Mouse (Mus musculus) spleen, postnatal 14 days (tissue): ENCODE data around the gene Gm43302.
"Not testable (repeated sequence)": the region's sequence is repeated elsewhere in the genome, so short reads cannot be mapped to it uniquely, and the experiment has no call there.

Experiments
- DNase-seq, 2 experiments: peaks; one replicate each; pipeline ENCODE4 v3.0.0; 2021 to 2022; ENCODE audit warnings: low spot score in 2 of 2

Gene Gm43302

DNA sequence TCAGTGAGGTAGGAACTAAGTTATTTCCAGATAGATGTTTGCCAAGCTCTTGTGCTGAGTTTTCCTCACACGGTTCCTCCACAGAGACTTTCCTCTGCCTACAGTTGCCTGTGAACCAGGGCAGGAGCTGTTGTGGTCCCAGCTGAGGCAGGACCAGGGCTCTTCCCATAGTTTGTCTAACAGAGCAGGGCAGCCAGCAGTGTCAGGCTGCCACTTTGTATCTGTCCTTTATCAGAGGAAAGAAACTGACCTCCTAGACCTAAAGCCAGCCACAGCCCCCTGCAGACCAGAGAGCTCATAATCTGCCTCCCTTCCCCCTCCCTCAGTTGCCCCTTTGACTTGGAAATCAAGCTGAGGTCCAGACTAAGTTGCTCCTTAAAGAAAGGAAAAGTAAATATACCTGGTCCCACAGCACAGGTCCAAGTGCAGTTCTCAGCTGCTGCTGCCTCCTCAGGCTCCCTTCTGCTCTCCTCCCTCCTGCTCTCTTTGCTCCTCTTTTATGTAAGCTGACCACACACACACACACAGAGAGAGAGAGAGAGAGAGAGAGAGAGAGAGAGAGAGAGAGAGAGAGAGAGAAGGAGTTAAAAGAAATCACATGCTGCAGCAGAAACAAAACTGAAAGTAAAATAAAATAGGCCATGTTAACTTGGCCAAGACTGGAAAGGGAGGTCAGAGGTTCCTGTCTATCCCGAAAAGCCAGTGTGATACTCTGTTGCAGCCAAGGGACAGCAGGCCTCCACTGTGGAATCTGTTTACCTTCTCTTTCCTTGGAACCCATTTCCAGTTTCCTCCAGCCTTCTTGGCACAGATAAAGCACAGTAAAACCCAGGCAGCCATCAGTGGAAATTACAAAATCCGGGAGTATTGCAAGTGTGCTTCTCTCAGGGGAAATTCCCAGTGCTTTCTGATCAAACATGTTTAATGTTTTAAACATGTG, at the start of gene Gm43302, which contains the start of gene Gbp6:
TSS of gene Gm43302 (minus strand) at position 470 of the 940 bp plus-strand sequence.
TSS of gene Gbp6 (minus strand) at position 473 of the 940 bp plus-strand sequence.
- not testable (repeated sequence) for DNase-seq

DNA sequence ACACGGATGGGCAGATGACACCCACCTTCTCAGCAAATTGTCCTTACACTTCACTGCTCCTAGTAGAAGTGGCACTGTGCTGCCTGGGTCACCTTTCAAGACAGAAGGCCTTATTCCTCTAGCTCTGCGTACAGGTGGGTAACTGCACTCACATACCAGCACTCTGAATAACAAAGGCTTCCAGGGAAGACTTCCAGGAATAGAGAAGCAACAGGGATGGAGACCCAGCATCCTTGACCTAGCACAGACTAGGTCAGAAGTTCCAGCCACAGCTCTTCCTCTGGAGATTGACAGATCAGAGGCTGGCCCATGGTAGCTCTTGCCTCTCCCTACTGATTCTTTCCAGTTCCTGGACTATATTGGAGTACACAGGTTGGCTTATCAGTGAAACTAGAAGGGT, 47.8 kb upstream of the Gm43302 start:
- DNase-seq: no peak

DNA sequence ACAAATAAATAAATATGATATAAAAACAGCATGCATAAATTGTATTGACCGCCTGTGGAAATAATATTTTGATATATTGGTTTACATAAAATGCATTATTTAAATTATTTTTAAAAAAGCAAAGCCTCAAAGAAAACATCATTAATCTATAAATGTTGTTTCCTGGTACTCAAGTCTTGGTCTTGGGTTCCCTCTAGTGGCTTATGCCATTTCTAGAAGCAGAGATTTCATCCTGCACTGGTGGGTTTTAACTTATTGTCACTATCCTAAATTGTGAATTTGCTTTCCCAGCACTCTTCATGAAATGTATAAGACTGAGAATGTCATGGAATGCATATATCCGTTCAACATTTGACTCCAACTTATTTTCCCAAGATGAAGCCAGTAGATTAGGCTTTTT, 29.0 kb upstream of the Gm43302 start:
- no peak for DNase-seq

DNA sequence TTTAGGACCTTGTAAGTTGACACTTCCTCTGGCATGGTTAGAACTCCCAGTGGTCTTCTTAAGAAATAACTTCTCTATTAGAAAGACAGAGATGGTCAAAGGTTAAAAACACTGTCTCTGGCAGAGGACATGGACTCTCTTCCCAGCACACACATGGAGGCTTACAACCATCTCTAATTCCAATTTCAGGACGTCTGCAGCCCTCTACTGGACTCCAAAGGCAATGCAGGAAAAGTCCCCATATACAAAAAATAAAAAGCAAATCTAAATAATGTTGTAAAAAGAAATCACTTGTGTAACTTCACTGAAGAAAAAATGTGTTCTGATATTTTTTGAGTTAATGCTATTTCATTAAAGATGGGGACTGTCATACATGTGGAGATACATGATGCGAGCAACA, 17.4 kb upstream of the Gm43302 start:
- no peak for DNase-seq

DNA sequence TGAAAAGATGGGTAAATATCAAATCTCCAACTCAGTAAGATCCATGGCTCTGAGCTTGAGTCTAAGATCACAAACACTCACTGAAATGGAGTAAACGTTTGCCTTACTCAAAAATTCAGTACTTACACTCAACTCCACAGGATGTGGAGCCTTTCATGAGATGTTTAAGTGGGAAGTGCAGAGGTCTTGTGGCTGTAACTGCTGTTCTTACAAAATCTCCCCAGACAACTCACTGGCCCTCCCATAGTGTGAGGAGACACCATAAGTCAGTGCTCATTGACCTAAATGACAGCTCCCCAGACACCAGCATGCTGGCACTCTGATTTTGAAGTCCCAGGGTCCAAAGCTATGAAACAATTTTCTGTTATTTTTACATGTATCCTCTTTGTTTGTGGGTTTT, 15.7 kb upstream of the Gm43302 start:
- not testable (repeated sequence) for DNase-seq

DNA sequence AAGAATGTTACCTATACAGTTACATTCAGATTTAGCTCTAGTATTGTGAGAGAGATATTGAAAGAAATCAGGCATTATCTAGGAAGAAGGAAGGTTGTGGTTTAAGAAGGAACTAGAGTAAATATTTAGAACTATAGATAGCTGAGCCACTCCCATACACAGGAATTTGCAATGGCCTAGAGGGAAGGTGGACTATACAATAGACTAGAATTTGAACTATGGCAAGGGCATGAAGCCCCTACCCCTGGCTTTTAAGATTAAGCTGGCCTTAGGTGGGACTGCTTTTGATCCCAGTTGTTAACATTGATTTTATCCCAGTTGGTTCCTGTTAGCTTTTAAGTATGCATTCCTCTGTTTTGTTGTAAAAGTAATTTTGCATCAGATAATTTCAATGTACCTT, 13.5 kb upstream of the Gm43302 start:
- DNase-seq: not testable (repeated sequence)

DNA sequence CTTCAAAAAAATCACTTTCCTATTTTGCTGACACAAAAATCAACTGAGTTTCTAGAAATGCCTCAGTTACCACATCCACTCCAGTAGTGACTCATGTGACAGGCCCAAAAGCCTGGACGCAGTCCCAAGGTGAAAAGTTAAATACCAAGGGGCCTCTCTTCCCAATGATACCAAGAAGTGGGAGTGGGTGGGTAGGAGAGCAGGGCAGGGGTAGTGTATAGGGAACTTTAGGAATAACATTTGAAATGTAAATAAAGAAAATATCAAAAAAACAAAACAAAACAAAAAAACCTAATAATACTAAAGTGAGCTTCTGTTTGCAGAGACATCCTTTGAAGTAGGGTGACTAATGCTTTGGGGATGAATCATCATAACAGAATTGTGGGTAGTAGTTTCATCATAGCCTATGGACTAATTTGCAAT, 12.7 kb upstream of the Gm43302 start:
- no peak for DNase-seq

DNA sequence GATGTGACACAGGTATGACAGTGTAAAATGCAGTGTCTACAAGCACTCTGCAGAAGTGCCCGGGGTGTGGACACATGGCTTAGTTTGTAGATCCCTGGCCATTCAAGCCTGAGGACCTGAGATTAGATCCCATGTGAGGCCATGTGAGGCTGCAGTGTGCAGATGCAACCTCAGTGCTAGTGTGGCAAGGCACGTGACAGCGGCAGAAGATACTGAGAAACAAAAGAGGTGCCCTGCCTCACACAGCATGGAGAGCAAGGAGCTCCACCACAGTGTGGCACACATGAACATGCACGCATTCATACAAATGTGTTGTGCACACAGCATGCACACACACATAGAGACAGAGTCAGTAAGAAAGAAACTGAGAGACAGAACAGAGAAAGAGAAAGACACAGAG, 12.2 kb upstream of the Gm43302 start:
- DNase-seq: not testable (repeated sequence)

DNA sequence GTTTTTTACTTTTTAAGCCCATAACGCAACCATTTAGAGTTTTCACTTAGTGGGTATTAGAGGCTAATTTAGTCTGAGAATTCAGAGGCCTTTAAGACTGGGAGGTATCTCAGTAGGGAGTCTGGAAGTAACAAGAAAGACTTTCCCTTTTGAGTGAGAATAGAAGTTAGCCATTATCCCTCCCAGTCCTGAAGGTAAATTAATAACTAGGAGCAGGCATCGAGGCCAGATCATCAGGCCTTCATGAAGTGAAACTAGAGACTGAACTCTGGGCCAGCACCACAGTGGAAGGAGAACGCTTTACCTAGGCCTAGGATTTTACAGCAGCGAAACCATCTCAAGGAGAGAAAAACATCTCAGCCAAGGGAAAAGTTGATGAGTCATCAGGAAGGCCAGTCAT, 8.5 kb upstream of the Gm43302 start:
- DNase-seq: no peak

DNA sequence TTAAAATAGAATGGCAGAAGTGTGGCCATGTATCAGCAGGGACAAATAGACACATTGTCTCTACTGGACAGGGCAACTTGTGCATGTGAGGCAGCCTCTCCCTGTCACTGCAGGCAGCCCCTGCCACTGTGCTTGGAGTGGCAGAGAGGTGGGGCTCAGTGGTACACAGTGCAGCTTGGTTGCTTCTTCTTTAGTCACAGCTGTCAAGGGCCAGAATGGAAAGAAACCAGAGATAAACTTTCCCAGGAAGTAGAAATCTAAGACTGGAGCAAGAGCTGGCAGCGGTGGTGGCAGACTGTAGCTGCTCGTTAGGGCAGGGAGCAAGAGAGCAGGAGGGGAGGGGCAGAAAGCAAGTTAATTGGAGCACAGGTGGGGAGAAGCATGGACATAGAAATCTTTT, 8.0 kb upstream of the Gm43302 start:
- no peak for DNase-seq

DNA sequence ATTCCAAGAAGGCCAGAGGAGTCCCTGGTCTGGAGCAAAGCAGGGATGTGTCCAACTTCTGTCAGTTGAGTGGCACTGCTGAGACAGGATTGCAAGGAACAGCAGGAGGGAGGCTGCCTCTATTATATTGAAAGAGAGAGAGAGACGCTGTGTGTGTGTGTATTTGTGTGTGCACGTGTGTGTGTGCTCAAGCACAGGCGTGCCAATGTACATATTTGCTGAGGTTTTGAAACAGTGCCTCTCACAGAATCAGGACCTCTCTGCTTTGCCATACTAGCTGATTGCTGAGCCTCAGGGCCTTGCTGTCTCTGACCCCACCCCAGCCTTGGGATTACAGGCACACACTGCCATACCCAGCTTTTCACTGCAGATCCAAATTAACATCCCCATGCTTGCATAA, 2.3 kb upstream of the Gm43302 start:
- DNase-seq: no peak

DNA sequence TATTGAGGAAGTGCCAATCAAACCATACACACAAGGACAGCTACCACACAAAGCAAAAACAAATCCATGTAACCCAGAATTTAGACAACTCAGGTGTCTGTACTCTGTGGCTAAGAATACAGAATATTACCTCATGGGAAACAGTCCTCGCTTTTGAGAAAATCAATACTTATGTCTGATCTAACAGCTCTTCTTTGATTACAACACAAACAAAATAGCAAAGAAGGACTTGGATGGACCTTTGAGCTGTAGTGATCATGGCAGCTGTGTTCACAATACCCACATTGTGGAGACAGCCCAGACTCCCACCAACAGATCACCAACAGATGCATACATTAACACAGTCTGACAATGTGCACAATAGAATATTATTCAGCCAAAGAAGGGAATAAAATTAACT, 1.0 kb downstream of the Gm43302 start:
- DNase-seq: no peak

DNA sequence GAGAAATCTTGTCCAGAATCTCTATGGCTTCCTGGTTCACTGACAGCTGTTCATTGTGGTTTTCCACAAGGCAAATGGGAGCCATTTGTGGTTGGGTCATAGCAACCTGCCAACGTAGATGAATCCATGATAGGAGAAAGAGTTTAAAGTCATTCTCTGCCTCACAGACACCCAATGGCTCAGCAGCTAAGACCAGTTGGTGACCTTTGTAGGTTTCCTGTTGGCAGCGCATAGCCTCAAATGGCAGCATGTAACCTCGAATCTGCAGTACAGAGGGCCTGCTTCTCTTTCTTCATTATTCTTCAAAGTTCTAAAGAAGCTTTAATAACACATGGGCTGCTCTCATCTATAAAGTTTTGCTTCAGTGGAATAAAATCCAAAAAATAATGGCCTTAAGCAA, 2.6 kb downstream of the Gm43302 start:
- DNase-seq: not testable (repeated sequence)

DNA sequence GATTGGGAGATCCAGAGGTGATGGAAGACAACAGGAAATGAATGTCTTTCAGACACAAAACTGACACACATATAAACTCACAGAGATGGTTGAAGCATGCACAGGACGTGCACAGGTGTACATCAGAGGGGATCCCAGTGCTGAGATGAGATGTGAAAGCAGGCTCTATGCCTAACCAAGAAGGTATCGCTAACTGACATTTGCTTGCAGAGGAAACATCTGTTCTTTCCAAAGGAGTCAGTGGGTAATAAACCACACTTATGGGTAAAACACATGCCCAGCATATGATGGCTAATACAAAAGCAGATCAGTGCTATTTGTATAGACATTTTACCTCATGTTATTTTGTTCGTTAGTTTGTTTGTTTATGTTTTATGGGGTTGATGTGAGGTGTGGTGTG, 32.8 kb downstream of the Gm43302 start:
- not testable (repeated sequence) for DNase-seq

DNA sequence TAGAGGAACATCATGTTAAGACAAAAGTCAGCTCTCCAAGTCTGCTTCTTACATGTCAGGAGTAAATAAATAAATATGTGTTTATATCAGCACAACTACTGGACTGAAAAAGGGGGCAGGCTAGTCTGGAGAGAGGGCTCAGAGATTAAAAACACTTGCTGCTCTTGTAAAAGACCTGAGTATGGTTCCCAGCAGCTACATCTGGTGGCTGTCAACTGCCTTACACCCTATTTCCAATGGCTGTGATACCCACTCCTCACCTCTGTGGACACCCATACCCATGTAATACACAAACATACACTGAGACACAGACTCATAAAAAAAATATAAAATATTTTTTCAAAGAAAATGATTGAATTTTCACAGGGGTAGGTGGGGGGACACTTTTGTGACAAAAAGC, 41.0 kb downstream of the Gm43302 start:
- DNase-seq: no peak

DNA sequence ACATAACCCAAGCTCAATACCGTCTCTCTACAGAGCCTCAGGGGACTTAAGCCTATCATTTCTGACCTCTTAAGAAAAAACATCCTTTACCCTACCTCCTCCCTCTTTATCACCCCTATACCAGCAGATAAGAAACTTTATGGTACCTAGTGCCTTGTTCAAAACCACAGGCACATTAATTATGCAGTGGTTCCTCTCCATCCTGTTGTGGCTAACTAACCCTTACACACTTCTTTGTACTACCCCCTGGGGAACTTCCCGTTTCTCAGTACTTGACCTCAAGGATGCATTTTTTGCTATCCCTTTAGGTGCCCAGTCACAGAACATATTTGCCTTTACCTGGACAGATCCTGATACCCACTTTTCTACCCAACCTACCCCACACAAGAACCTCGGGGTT, 48.8 kb downstream of the Gm43302 start:
- DNase-seq: not testable (repeated sequence)

DNA sequence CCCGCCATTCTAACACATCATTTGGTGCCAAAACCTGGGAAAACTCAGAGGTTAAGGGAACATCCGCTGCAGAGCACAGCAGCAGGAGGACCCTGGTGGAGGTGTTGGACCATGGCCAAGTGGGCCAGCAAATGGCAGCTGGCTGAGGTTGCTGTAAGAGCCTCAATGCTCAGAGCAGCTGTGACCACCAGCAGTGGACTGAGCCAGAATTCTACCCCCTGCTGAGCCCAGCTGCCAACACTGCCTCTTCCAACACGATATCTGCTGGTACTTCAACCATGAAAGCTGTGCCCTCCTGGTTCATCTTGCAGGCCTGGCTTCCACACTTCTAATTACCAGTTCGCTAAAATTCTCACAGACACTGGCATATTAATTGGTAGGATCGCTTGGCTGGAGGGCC, 52.5 kb downstream of the Gm43302 start:
- not testable (repeated sequence) for DNase-seq

DNA sequence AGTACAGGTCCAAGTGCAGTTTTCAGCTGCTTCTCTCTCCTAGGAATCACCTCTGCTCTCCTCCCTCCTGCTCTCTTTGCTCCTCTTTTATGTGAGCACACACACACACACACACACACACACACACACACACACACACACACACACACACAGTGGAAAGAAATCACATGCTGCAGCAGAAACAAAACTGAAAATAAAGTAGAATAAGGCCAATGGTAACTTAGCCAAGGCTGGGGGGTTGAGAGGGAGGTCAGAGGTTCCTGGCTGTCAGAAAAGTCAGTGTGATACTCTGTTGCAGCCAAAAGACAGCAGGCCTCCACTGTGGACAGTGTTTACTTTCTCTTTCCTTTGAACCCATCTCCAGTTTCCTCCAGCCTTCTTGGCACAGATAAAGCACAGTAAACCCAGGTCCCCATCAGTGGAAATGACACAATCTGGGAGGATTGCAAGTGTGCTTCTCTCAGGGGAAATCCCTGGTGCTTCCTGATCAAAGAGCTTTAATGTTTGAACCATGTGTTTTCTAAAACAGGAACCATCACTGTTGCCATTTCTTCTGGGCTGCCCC, 53.9 kb downstream of the Gm43302 start, which contains the start of gene Gbp10:
TSS of gene Gbp10 (minus strand) at position 51 of the 565 bp plus-strand sequence.
- DNase-seq: not testable (repeated sequence)

DNA sequence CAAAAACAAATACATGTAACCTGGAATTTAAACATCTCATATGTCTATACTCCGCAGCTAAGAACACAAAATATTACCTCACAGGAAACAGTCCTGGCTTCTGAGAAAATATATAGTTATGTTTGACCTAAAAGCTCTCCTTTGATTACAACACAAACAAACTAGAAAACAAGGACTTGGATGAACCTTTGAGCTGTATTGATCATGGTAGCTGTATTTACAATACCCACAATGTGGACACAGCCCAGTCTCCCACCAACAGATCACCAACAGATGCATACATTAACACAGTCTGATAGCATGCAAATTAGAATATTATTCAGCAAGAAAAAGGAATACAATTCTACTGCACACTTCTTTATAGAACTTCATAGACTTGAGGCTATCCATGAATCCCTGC, 55.1 kb downstream of the Gm43302 start:
- not testable (repeated sequence) for DNase-seq

DNA sequence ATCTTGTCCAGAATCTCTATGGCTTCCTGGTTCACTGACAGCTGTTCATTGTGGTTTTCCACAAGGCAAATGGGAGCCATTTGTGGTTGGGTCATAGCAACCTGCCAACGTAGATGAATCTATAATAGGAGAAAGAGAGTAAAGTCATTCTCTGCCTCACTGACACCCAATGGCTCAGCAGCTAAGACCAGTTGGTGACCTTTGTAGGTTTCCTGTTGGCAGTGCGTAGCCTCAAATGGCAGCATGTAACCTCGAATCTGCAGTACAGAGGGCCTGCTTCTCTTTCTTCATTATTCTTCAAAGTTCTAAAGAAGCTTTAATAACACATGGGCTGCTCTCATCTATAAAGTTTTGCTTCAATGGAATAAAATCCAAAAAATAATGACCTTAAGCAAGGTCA, 57.5 kb downstream of the Gm43302 start:
- DNase-seq: not testable (repeated sequence)

DNA sequence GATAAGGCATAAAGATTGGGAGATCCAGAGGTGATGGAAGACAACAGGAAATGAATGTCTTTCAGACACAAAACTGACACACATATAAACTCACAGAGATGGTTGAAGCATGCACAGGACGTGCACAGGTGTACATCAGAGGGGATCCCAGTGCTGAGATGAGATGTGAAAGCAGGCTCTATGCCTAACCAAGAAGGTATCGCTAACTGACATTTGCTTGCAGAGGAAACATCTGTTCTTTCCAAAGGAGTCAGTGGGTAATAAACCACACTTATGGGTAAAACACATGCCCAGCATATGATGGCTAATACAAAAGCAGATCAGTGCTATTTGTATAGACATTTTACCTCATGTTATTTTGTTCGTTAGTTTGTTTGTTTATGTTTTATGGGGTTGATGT, 84.5 kb downstream of the Gm43302 start:
- not testable (repeated sequence) for DNase-seq

DNA sequence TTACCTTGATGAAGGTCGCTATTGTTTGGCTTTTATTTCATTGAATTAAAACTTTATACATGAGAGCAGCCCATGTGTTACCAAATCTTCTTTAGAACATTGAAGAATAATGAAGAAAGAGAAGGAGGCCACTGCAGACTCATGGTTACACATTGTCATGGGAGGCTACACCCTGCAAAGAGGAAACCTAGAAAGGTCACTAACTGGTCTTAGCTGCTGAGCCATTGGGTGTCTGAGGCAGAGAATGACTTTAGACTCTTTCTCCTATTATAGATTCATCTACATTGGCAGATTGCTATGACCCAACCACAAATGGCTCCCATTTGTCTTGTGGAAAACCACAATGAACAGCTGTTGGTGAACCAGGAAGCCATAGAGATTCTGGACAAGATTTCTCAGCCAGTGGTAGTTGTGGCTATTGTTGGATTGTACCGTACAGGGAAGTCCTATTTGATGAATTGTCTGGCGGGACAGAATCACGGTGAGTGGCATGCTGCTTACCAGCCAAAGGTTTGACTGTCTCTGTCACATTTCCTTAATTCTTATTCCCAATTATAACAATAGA, 92.6 kb downstream of the Gm43302 start:
- DNase-seq: not testable (repeated sequence)

DNA sequence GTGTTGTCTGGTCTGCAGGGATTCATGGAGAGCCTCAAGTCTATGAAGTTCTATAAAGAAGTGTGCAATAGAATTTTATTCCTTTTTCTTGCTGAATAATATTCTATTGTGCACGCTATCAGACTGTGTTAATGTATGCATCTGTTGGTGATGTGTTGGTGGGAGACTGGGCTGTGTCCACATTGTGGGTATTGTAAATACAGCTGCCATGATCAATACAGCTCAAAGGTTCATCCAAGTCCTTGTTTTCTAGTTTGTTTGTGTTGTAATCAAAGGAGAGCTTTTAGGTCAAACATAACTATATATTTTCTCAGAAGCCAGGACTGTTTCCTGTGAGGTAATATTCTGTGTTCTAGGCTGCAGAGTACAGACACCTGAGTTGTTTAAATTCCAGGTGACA, 94.3 kb downstream of the Gm43302 start:
- DNase-seq: not testable (repeated sequence)
